Mouse (Mus musculus) ES-CJ7 (cell line): ENCODE measurements around the gene Ntm.

Source experiments
- DNase-seq: peaks from one replicate; pipeline ENCODE4 v3.0.0; 2011; ENCODE audit warnings: low read depth, low spot score

Ntm gene

GRCm38 (mm10) chr9:29161059-29161642, 801.8 kb downstream of the Ntm start:
- no peak for DNase-seq

GRCm38 (mm10) chr9:29145901-29146300, 817.0 kb downstream of the Ntm start:
- peak; percentile 67 for DNase-seq

- DNase-seq: no peak
Measured at GRCm38 (mm10) chr9:29136039-29136438, 826.9 kb downstream of the Ntm start.

GRCm38 (mm10) chr9:29130717-29131292, 832.1 kb downstream of the Ntm start:
- no peak for DNase-seq

- DNase-seq: no peak
Measured at GRCm38 (mm10) chr9:29130316-29130715, 832.6 kb downstream of the Ntm start.

- no peak for DNase-seq
Measured at GRCm38 (mm10) chr9:29128416-29128815, 834.5 kb downstream of the Ntm start.

- DNase-seq: no peak
Measured at GRCm38 (mm10) chr9:29124455-29124854, 838.5 kb downstream of the Ntm start.

- DNase-seq: no peak
Measured at GRCm38 (mm10) chr9:29123828-29124227, 839.1 kb downstream of the Ntm start.

GRCm38 (mm10) chr9:29117561-29118112, 845.3 kb downstream of the Ntm start:
- DNase-seq: no peak

GRCm38 (mm10) chr9:29115337-29115736, 847.6 kb downstream of the Ntm start:
- DNase-seq: no peak

GRCm38 (mm10) chr9:29106771-29107170, 856.2 kb downstream of the Ntm start:
- no peak for DNase-seq

GRCm38 (mm10) chr9:29104442-29104841, 858.5 kb downstream of the Ntm start:
- DNase-seq: no peak

GRCm38 (mm10) chr9:29103993-29104392, 858.9 kb downstream of the Ntm start:
- DNase-seq: no peak

- no peak for DNase-seq
Measured at GRCm38 (mm10) chr9:29100624-29101023, 862.3 kb downstream of the Ntm start.

- peak; percentile 4 for DNase-seq
Measured at GRCm38 (mm10) chr9:29092443-29092842, 870.5 kb downstream of the Ntm start.

- DNase-seq: peak; percentile 4
Measured at GRCm38 (mm10) chr9:29088657-29089056, 874.3 kb downstream of the Ntm start.

- no peak for DNase-seq
Measured at GRCm38 (mm10) chr9:29087656-29088055, 875.3 kb downstream of the Ntm start.

- no peak for DNase-seq
Measured at GRCm38 (mm10) chr9:29087171-29087570, 875.8 kb downstream of the Ntm start.

- no peak for DNase-seq
Measured at GRCm38 (mm10) chr9:29075924-29076577, 886.9 kb downstream of the Ntm start.

GRCm38 (mm10) chr9:29075243-29075642, 887.7 kb downstream of the Ntm start:
- DNase-seq: no peak

- DNase-seq: no peak
Measured at GRCm38 (mm10) chr9:29074494-29074893, 888.4 kb downstream of the Ntm start.

GRCm38 (mm10) chr9:29071997-29072396, 890.9 kb downstream of the Ntm start:
- DNase-seq: no peak

GRCm38 (mm10) chr9:29067572-29067971, 895.4 kb downstream of the Ntm start:
- DNase-seq: no peak
